Mouse (Mus musculus): ENCODE measurements around the gene Ggt6. TPM values are rescaled to one million over a fixed set of nuclear protein-coding genes. Genes with fewer than 3 reads are reported as not detected.
A peak's percentile ranks its signal among the peaks of the same experiment; 100 is the strongest.

Gene Ggt6
- polyA plus RNA-seq, 1 experiment: not detected

- no peak overlapping the region for H3K27ac ChIP-seq (ENCODE audit: insufficient read depth, low read length)
- H3K4me1 ChIP-seq (ENCODE audit: control insufficient read depth, insufficient read depth, low read length): no peaks in the 10 kb centered on the region
- no peaks in the 10 kb centered on the region for H3K9me3 ChIP-seq (replicated peaks; ENCODE audit: control insufficient read depth, insufficient read depth, low read length, poor library complexity, severe bottlenecking)
- peak; percentile 10 for TF ChIP-seq CTCF (IDR thresholded peaks at IDR 0.05; ENCODE audit: low read depth, low read length)
- TF ChIP-seq EP300 (IDR thresholded peaks at IDR 0.05; ENCODE audit: insufficient read depth, low read depth, low read length): no peak
- no peaks in the 10 kb centered on the region for H3K27me3 ChIP-seq (ENCODE audit: control insufficient read depth, insufficient read depth, low read length, poor library complexity, severe bottlenecking)
- H3K9ac ChIP-seq (ENCODE audit: low read depth, poor library complexity, severe bottlenecking): no peak overlapping the region
- H3K4me3 ChIP-seq (ENCODE audit: low read depth, low read length): no peak overlapping the region
- H3K36me3 ChIP-seq (ENCODE audit: control insufficient read depth, insufficient read depth, low read length, poor library complexity, severe bottlenecking): peaks cover 95% of the 10 kb centered on the region
Measured at GRCm38 (mm10) chr11:72447475-72447874, 12.1 kb downstream of the Ggt6 start.

- Histone ChIP-seq H3K4me1 (ENCODE audit: control insufficient read depth, insufficient read depth, low read length) (no peaks in the 10 kb centered on the region), H3K9ac (ENCODE audit: low read depth, poor library complexity, severe bottlenecking) (no peak overlapping the region), H3K36me3 (ENCODE audit: control insufficient read depth, insufficient read depth, low read length, poor library complexity, severe bottlenecking) (peaks cover 49% of the 10 kb centered on the region), H3K9me3 (replicated peaks; ENCODE audit: control insufficient read depth, insufficient read depth, low read length, poor library complexity, severe bottlenecking) (no peaks in the 10 kb centered on the region), H3K4me3 (ENCODE audit: low read depth, low read length) (no peak overlapping the region), H3K27me3 (ENCODE audit: control insufficient read depth, insufficient read depth, low read length, poor library complexity, severe bottlenecking) (no peaks in the 10 kb centered on the region), H3K27ac (ENCODE audit: insufficient read depth, low read length) (no peak overlapping the region)
- no peak for TF ChIP-seq POLR2A (IDR thresholded peaks at IDR 0.05; ENCODE audit: insufficient read depth, low read length)
- no peak for TF ChIP-seq CTCF (IDR thresholded peaks at IDR 0.05; ENCODE audit: low read depth, low read length)
- TF ChIP-seq EP300 (IDR thresholded peaks at IDR 0.05; ENCODE audit: insufficient read depth, low read depth, low read length): no peak
Measured at GRCm38 (mm10) chr11:72452140-72452665, 16.9 kb downstream of the Ggt6 start.

GRCm38 (mm10) chr11:72453105-72453953, 18.0 kb downstream of the Ggt6 start:
- Histone ChIP-seq H3K9me3 (replicated peaks; ENCODE audit: control insufficient read depth, insufficient read depth, low read length, poor library complexity, severe bottlenecking) (no peaks in the 10 kb centered on the region), H3K4me3 (ENCODE audit: low read depth, low read length) (no peak overlapping the region), H3K27me3 (ENCODE audit: control insufficient read depth, insufficient read depth, low read length, poor library complexity, severe bottlenecking) (no peaks in the 10 kb centered on the region), H3K9ac (ENCODE audit: low read depth, poor library complexity, severe bottlenecking) (no peak overlapping the region), H3K4me1 (ENCODE audit: control insufficient read depth, insufficient read depth, low read length) (no peaks in the 10 kb centered on the region), H3K27ac (ENCODE audit: insufficient read depth, low read length) (no peak overlapping the region), H3K36me3 (ENCODE audit: control insufficient read depth, insufficient read depth, low read length, poor library complexity, severe bottlenecking) (peaks cover 37% of the 10 kb centered on the region)
- TF ChIP-seq POLR2A (IDR thresholded peaks at IDR 0.05; ENCODE audit: insufficient read depth, low read length) (no peak), CTCF (IDR thresholded peaks at IDR 0.05; ENCODE audit: low read depth, low read length) (no peak), EP300 (IDR thresholded peaks at IDR 0.05; ENCODE audit: insufficient read depth, low read depth, low read length) (no peak)

GRCm38 (mm10) chr11:72455694-72456093, 20.4 kb downstream of the Ggt6 start:
- H3K27me3 ChIP-seq (ENCODE audit: control insufficient read depth, insufficient read depth, low read length, poor library complexity, severe bottlenecking): no peaks in the 10 kb centered on the region
- H3K9me3 ChIP-seq (replicated peaks; ENCODE audit: control insufficient read depth, insufficient read depth, low read length, poor library complexity, severe bottlenecking): no peaks in the 10 kb centered on the region
- H3K9ac ChIP-seq (ENCODE audit: low read depth, poor library complexity, severe bottlenecking): peak overlapping the region; percentile 33
- TF ChIP-seq POLR2A (IDR thresholded peaks at IDR 0.05; ENCODE audit: insufficient read depth, low read length) (no peak), CTCF (IDR thresholded peaks at IDR 0.05; ENCODE audit: low read depth, low read length) (no peak), EP300 (IDR thresholded peaks at IDR 0.05; ENCODE audit: insufficient read depth, low read depth, low read length) (no peak)
- no peaks in the 10 kb centered on the region for H3K4me1 ChIP-seq (ENCODE audit: control insufficient read depth, insufficient read depth, low read length)
- no peak overlapping the region for H3K27ac ChIP-seq (ENCODE audit: insufficient read depth, low read length)
- peaks cover 14% of the 10 kb centered on the region for H3K36me3 ChIP-seq (ENCODE audit: control insufficient read depth, insufficient read depth, low read length, poor library complexity, severe bottlenecking)
- H3K4me3 ChIP-seq (ENCODE audit: low read depth, low read length): peak overlapping the region; percentile 32; the same call in 1 of the 2 replicates

- no peak overlapping the region for H3K27ac ChIP-seq (ENCODE audit: insufficient read depth, low read length)
Measured at GRCm38 (mm10) chr11:72457995-72458496, 22.7 kb downstream of the Ggt6 start.

GRCm38 (mm10) chr11:72458502-72458901, 23.2 kb downstream of the Ggt6 start:
- H3K27me3 ChIP-seq (ENCODE audit: control insufficient read depth, insufficient read depth, low read length, poor library complexity, severe bottlenecking): no peaks in the 10 kb centered on the region
- H3K4me3 ChIP-seq (ENCODE audit: low read depth, low read length): no peak overlapping the region
- no peaks in the 10 kb centered on the region for H3K4me1 ChIP-seq (ENCODE audit: control insufficient read depth, insufficient read depth, low read length)
- no peaks in the 10 kb centered on the region for H3K9me3 ChIP-seq (replicated peaks; ENCODE audit: control insufficient read depth, insufficient read depth, low read length, poor library complexity, severe bottlenecking)
- H3K9ac ChIP-seq (ENCODE audit: low read depth, poor library complexity, severe bottlenecking): no peak overlapping the region
- TF ChIP-seq POLR2A (IDR thresholded peaks at IDR 0.05; ENCODE audit: insufficient read depth, low read length) (no peak), EP300 (IDR thresholded peaks at IDR 0.05; ENCODE audit: insufficient read depth, low read depth, low read length) (no peak), CTCF (IDR thresholded peaks at IDR 0.05; ENCODE audit: low read depth, low read length) (no peak)
- no peak overlapping the region for H3K27ac ChIP-seq (ENCODE audit: insufficient read depth, low read length)
- no peaks in the 10 kb centered on the region for H3K36me3 ChIP-seq (ENCODE audit: control insufficient read depth, insufficient read depth, low read length, poor library complexity, severe bottlenecking)

More at GRCm38 (mm10) chr11:72457995-72458496, 22.7 kb downstream of the Ggt6 start:
- H3K27me3 ChIP-seq (ENCODE audit: control insufficient read depth, insufficient read depth, low read length, poor library complexity, severe bottlenecking): no peaks in the 10 kb centered on the region
- no peaks in the 10 kb centered on the region for H3K36me3 ChIP-seq (ENCODE audit: control insufficient read depth, insufficient read depth, low read length, poor library complexity, severe bottlenecking)
- TF ChIP-seq EP300 (IDR thresholded peaks at IDR 0.05; ENCODE audit: insufficient read depth, low read depth, low read length) (no peak), POLR2A (IDR thresholded peaks at IDR 0.05; ENCODE audit: insufficient read depth, low read length) (no peak), CTCF (IDR thresholded peaks at IDR 0.05; ENCODE audit: low read depth, low read length) (no peak)
- no peak overlapping the region for H3K9ac ChIP-seq (ENCODE audit: low read depth, poor library complexity, severe bottlenecking)
- no peaks in the 10 kb centered on the region for H3K9me3 ChIP-seq (replicated peaks; ENCODE audit: control insufficient read depth, insufficient read depth, low read length, poor library complexity, severe bottlenecking)
- no peak overlapping the region for H3K4me3 ChIP-seq (ENCODE audit: low read depth, low read length)
- H3K4me1 ChIP-seq (ENCODE audit: control insufficient read depth, insufficient read depth, low read length): no peaks in the 10 kb centered on the region
